Mouse (Mus musculus): ENCODE measurements around the gene Sp6.

Gene Sp6

DNA sequence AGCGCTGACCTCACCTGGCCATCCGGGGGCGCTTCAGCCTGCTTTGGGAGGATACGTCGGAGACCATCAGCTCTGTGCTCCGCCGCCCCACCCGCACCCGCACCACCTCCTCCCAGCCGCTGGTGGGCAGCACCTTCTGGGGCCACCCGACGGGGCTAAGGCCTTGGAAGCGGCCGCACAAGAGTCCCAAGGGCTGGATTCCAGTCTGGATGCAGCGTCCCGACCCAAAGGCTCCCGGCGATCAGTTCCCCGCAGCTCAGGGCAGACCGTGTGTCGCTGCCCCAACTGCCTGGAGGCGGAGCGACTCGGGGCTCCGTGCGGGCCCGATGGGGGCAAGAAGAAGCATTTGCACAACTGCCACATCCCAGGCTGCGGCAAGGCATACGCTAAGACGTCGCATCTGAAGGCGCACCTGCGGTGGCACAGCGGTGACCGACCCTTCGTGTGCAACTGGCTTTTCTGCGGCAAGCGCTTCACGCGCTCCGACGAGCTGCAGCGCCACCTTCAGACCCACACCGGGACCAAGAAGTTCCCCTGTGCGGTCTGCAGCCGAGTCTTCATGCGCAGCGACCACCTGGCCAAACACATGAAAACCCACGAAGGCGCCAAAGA, 8.8 kb downstream of the Sp6 start:
- DNase-seq (ENCODE audit: low spot score in 2 of 2), result peak; percentile 73

DNA sequence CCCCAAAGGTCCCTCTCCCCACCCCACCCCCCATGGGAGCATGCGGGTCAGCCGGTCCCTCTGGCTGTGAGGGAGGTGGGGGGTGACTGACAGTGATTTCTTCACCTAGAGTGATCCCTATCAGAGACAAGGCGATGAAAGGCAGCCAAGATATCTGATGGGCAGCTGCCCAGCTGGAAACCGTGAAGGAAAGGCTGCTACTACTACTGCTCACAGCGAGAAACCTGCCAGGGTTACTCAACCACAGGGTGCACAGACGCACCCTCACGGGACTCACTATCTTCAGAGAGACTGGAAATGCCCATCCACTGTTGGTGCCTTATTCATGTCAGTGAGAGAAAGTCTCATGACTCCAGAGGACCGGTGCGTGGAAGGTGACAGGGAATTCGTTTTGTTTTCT, 11.8 kb downstream of the Sp6 start:
- DNase-seq (ENCODE audit: low spot score in 2 of 2), result no peak

DNA sequence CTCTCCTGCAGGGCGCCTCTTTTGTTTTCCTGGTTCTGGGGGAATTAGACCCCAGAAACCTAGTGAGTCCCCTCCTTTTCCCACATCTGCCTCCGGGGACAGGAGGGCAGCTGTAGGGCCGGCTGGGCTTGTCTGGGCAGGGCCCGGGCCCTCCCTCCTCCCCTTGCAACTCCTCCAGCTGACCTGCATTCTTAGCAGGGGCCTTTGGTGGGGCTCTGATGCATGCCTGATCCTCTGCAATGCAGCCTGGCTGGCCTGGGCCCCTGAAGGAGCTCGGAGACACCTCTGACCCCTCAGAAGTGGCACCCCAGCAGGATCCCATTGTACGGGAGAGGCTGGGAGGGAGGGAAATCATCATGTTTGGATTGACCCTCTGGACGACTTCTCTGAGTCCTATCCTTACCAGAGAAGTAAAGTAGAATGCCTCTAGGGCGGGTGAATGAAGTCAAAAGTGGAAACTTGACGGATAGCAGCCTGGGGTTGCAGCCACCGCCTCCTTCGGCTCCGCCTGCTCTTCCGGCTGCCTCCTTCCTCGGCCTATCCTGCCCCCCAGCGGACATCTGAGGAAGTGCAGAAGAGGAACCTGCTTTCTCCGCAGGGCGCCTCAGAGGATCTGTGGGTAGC, 12.6 kb downstream of the Sp6 start:
- peak; percentile 86 to 88 for DNase-seq (ENCODE audit: low spot score in 2 of 2)

DNA sequence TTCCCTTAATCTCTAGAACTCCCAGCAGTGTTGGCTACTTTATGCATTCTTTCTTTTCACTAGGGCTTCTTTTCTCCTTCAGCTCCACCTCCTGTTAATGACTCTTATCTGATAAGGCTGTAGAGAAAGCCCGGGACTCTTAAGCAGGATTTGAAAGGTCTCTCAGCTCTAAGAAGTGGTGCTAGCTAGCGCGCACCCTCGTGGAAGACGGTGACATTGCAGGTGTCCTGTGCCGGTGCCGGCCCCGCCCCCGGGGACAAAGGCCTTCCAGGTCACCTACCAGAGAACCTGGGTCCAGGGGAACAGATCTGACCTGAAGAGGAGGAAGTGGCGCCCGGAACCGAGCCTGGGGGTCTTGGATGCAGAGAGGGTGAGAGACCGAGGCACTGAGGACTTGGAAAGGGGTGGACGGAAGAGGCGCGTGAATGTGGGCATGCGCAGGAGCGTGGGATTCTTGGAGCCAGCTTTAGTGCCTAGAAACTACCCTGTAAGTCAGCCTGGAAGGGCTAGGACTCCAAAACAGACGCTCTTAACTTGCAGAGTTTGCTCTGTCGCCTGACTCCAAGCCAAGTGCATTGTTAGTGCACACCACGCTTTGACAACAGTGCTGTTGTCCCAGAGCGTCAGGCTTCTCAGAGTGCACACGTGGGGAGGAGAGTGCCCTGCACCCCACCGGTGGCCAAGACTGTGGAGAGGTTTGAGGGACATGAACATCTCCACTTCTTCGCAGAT, 16.7 kb downstream of the Sp6 start, which contains the start of gene Scrn2:
TSS of gene Scrn2 (plus strand) at position 253 of the 732 bp plus-strand sequence.
- peak; percentile 71 to 77 for DNase-seq (ENCODE audit: low spot score in 2 of 2)

DNA sequence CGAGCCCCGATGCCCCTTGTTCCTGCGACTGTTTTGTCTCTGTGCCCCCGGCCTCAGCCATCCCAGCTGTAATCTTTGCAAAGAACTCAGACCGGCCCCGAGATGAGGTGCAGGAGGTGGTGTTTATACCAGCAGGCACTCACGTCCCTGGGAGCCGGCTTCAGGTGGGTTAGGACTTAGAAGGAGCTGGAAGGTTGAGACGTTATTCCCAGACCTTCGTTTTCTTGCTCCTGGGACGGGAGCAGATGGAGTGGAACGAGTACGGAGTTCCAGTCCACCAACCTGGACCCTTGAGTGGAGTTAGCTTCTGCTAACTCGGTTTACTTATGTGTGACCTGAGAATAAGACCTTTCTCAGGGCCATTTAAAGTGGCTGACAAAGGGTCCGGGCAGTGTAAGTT, 17.2 kb downstream of the Sp6 start:
- no peak for DNase-seq (ENCODE audit: low spot score in 2 of 2)

DNA sequence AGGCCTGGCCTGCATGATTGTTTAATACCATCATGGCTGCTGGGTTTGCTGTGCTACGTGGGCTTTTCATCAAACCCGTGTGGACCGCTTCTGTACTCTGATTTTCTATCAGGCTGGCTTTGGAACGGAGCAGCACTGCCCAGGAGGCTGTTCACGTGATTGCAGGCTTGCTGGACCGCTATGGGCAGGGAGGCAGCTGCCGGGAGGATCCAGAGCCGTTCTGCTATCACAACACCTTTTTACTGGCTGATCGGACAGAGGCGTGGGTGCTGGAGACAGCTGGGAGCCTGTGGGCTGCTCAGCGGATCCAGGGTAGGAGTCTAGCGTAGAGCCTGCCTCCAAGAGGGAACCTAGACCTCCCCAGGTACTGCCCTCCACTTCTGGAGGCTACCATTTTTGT, 18.8 kb downstream of the Sp6 start:
- no peak for DNase-seq (ENCODE audit: low spot score in 2 of 2)

DNA sequence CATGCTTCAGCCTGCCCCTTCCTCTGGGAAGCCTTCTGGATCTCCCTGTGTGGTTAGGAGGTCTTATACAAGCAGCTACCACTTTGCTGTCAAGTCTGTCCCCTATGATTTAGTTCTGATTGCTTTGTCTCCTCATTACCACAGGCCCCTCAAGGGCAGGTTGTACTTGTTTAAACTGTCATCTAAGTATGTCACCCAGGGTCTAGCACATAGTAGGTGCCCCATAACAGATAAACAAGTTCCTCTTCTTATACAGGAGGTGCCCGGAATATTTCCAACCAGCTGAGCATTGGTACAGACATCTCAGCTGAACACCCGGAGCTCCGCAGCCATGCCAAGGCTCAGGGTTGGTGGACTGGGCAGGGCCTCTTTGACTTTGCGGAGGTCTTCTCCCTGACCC, 19.3 kb downstream of the Sp6 start:
- no peak for DNase-seq (ENCODE audit: low spot score in 2 of 2)

DNA sequence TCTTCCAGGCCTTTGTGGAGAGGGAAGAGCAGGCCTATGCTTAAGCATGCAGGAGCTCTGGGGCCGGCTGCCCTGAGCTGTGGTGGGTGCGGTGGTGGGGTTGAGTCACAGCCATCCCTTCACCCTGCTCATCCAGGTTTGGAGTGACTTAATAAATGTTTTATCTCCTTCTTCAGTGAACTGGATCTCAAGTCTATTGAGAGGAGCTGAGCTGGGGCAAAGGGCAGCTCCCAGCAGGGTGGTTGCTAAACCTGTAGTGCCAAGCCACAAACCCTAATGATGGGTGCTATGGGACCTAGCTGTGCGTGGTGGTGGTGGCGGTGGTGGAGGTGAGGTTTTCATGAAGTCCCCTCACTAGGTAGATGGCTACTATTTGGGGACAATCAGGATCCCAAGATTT, 20.6 kb downstream of the Sp6 start:
- no peak for DNase-seq (ENCODE audit: low spot score in 2 of 2)

DNA sequence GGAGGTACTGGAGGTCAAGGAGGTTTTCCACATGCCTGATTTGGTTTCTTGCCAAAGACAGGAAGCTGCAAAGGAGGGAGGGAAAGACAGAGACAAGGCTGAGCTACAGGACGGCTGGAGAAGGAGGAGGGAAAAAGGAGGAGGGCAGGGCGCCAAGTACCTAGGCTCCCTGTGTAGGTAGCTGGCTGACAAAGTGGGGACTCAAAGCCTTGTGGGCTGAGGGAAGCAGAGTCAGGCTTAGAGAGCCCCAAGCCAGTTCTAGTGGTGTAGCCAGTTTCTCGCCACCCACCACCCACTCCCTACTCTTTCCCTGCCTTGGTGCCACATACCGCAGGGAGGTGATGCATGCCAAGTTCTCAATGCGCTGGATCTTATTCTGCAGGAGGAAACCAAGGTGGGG, 22.9 kb downstream of the Sp6 start:
- DNase-seq (ENCODE audit: low spot score in 2 of 2), result no peak

DNA sequence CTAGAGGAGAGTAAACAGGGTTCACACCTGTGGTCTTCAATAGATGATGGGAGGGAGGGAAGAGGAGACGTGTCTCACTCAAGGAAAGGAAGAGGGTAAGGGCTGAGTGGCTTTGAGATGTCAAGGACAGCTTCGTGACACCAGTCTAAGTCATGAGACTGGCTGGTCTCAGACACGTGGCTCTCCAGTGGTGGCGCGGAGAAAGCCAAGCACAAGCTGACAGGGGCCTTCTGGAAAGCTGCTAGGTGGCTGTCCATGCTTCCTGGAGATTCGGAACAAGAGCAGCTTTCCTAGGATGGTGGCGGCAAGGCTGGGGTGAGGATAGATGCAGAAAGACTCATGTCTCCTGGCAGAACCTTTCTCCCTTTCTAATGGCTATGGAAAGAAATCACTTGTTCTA, 25.7 kb downstream of the Sp6 start:
- DNase-seq (ENCODE audit: low spot score in 2 of 2), result no peak

DNA sequence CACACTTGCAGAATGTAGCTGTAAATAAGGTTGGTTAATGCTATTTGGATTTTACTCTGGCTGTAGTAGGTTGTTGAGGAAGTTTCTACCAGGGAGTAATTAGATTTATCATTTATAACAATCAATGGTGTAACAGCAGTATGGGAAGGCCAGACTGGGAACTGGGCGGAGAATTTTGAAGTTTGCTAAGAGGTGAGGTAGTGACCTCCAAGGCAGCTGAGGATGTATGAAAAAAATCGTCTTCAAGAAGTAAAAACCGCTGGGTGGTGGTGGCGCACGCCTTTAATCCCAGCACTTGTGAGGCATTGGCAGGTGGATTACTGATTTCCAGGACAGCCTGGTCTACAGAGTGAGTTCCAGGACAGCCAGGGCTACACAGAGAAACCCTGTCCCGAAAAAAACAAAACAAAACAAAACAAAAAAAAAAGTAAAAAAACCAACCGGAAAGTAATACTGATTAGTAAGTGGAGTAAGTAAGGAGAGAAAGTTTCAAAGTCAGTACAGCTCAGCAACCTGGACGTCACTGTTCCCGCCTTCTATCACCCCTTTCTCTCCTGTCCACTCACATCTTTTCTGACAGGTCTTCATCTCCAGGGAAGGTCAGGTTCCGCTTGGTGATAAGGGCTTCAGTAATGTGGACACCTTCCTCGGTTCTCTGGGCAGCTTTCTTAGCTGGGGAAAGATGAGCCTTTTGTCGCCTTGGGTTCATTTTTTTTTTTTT, 27.3 kb downstream of the Sp6 start:
- no peak for DNase-seq (ENCODE audit: low spot score in 2 of 2)

DNA sequence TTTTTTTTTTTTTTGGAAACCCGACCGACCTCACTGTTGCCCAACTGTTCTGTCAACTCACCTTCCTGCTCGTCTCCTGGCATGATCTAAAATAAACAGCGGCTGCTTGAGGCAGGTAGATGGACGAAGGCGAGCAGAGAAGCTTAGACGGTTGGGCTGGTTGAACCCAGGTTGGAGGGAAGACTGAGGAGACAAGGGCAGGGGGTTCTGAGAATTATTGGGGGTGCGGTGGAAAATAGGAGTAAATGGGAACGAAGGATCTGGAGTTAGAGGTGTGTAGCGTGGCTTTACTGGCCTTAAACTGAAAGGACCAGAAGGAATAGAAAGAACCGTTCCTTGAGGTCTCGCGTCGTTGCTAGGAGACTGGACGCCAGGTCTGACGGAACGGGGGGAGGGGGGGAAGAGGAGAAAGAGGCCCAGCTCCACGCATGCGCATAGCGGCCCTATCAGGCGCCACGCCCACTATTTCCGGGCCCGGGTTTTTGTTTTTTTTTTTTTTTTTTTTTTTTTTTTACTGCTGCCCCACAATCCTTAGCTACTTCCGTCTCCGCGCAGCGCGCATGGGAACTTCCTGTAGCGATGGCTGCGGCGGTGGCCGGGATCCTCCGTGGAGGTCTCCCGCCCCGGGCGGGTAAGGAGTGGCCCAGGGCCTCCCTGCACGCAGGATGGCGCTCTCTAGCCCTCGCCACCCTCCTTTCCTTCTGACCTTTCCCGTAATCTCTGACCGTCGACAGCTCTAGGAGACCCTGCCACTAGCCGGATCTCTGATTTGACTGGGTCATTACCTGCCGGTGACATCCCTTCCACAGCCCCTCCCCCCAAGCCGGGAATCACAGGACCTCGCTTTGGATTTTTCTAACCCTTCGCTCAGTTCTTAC, 28.1 kb downstream of the Sp6 start, which contains the start of the genes Lrrc46 and Mrpl10:
TSS of gene Lrrc46 (minus strand) at position 386 of the 878 bp plus-strand sequence.
TSS of gene Mrpl10 (plus strand) at position 539 of the 878 bp plus-strand sequence.
- DNase-seq (ENCODE audit: low spot score in 2 of 2), result peak; percentile 84

DNA sequence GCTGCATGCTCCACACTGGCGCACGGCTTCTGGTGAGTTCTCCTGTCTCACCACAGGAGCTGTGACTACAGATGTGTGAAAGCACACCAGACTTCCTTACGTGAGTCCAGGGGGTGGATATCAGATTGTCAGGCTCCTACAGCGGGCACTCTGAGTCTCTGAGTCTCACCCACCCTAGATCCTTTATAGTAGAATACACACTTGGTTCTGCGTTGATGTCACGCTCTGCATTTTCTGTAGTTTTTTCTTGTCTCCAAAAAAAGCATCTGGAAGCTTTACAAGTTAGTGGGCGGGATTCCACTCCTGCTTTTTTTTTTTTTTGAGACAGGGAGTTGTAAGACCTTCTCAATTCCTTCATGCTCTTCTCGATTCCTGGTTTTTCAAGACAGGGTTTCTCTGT, 31.7 kb downstream of the Sp6 start:
- no peak for DNase-seq (ENCODE audit: low spot score in 2 of 2)

DNA sequence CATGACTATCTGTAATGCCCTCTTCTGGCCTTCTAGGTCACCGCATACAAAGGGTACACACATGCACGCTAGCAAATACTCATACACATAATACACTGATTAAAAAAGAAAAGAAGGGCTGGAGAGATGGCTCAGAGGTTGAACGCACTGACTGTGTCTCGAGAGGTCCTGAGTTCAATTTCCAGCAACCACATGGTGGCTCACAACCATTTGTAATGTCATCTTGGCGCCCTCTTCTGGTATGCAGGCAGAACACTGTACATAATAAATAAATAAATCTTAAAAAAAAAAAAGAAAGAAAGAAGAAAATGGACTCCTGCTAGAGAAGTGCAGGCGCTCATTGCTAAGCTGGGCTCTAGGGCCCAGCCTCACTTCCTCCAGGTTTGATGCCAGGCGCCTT, 32.7 kb downstream of the Sp6 start:
- DNase-seq (ENCODE audit: low spot score in 2 of 2), result no peak

DNA sequence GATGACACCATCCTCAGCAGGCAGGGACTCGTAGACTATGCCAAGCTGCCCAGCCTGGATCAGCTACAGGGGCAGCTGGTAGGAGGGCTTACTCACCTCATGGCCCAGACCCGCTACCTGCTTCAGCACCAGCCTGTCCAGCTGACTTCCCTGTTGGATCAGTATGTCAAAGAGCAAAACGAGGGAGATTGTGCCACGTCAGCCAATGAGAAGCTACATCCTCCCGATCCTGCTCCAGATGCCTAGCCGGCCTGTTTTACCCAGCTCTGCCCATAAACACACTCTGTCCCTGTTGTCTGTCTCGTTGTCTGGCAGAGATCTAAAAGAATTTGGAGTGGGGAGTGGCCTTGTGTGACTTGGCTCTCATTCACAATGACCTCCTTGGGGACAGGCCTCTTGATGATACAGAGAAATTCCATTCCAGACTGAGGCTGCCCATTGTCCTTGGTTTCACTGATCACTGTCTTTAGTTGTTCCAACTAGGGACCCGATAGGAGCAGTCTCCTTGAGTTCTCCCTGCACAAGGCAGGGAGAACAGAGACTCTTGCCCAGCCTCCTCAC, 35.0 kb downstream of the Sp6 start:
- no peak for DNase-seq (ENCODE audit: low spot score in 2 of 2)

DNA sequence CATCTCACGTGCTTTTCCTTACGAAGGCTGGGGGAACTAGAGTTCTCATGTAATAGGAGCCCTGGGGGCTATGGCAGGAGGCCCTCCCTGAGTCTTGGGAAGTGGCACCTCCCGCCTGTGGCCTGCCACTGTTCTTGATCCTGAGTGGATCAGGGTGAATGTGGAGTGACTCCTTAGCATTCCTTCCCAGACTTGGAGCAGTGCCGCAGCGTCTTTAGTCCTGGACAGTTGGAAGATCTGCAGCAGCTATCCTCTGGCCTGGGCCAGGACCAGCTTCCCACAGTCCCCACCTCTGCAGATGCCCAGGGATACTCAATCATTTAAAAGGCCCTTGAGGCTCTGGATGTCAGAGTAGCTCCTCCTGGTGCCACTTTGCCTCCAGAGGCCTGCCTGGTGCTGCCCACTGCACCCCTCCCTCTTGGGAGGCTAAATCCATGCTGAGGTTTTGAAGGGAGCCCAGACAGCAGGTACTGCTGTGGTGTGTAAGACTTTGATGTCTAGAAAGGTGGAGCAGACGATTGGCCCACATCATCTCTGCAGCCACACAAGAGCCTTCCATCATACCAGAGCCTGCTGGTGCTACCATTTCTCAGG, 36.4 kb downstream of the Sp6 start:
- no peak for DNase-seq (ENCODE audit: low spot score in 2 of 2)

DNA sequence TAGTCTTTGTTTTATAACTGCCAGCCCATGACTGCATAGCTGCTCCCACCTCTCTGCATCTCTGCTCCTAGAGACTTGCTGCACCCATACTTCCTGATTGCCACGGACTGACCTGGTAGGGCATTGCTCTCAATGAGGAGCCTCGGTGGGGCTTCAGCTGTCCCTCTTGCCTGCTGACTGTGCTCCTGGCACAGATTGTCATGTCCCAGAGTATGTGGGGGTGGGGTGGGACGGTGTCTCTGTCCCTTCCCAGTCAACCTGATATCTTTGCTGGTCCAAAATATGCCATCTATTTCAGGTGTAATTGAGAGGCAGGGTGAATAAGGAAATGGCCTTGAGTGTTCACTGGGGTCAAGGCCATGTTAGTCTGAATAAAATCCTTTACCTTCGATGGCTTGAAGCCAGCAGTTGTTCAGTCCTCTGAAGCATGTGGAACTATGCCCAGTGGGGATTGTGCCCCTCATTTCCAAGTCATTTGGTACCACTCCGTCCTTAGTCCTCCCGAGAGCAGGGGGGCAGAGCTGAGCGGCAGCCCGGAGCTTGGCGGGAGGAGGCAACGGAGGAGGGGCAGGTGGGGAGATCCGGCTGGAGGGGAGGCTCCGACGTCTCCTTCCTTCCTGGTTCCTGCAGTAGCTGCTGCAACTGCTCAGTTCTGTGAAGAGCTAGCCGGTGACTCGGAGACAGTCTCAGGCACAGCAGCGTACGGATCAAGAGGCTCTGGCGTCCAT, 37.2 kb downstream of the Sp6 start, which contains the start of gene Osbpl7:
TSS of gene Osbpl7 (plus strand) at position 413 of the 728 bp plus-strand sequence.
- peak; percentile 75 to 80 for DNase-seq (ENCODE audit: low spot score in 2 of 2)

DNA sequence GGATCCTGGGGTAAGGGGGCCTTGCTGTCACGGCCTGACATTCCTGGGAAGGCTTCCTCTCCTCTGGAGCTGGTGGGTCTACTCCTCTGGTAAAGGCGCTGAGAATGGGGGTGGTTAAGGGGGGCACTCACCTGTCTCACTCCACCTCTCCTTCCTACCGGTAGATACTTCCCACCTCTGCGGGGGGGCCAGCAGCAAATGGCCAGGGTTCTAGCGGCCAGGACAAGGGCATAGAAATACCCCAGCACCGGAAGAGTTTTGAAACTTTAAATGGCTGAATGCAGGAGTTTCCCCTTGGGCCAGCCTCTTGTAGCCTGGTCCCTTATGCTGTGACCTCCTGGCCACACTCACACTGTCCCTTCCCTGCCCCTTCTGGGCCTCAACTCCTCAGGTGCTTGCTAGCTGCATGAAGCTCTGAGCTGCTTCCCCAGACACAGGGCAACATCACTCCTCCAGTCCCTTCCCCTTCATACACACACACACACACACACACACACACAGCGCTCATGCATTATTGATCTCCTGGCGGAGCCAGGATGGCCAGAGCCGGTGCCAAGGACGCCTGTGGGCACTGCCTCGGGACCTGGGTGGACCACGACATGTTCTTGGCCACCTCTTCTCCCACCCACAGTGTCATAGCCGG, 37.9 kb downstream of the Sp6 start:
- no peak for DNase-seq (ENCODE audit: low spot score in 2 of 2)

DNA sequence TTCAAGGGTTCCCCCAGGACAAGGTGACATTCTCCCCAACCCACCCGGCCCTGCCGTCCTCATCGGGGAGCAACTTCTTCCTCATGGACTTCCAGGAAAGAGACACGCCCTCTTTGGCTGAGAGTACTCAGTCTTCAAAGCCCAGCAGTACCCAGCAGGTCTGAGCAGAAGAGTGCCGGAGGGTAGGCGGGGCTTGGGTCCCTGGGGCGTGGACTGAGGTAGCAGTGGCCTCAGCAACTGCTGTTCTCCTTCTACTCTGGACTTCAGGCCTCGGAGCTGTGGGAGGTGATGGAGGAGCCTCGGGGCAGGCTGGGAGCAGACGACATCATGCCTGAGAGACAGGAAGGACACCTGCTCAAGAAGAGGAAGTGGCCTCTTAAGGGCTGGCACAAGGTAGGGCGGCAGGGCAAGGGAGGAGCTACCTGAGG, 39.0 kb downstream of the Sp6 start:
- DNase-seq (ENCODE audit: low spot score in 2 of 2), result peak; percentile 18 to 25

Data from spleen, postnatal 36 days (tissue).